Mouse (Mus musculus) neutrophil, adult 83 days (primary cell): Measurements from ENCODE around the gene Pycr1. TPM values are rescaled to one million over a fixed set of nuclear protein-coding genes. Genes with fewer than 3 reads are reported as not detected.

Experiments
- total RNA-seq, 2 experiments: library from RNA; stranded (reverse); gene quantifications; one replicate each; pipeline ENCODE4 v1.2.4; 2023

Gene Pycr1
- total RNA-seq, result 1 to 10 TPM; 1.1 to 1.2 TPM

DNA sequence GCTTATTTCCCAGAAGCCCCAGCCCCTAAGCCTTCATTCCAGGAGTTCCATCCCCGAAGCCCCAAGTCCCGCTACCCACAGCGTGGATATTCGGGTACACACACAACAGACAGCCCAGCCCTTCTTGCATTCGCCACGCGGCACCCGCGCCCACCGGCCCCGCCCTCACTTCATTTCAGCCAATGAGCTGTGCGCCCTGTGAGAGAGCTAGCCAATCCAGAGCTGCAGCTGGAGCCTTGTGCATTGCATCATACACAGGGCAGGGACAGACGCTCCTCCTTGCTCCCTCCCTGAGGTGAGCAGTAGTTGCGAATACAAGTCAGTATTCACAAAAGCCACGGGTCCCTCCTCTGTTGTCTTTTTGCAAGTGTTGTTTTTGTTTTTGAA lies at the start of gene Pycr1:
TSS of gene Pycr1 (minus strand) at position 169 of the 387 bp plus-strand sequence.

DNA sequence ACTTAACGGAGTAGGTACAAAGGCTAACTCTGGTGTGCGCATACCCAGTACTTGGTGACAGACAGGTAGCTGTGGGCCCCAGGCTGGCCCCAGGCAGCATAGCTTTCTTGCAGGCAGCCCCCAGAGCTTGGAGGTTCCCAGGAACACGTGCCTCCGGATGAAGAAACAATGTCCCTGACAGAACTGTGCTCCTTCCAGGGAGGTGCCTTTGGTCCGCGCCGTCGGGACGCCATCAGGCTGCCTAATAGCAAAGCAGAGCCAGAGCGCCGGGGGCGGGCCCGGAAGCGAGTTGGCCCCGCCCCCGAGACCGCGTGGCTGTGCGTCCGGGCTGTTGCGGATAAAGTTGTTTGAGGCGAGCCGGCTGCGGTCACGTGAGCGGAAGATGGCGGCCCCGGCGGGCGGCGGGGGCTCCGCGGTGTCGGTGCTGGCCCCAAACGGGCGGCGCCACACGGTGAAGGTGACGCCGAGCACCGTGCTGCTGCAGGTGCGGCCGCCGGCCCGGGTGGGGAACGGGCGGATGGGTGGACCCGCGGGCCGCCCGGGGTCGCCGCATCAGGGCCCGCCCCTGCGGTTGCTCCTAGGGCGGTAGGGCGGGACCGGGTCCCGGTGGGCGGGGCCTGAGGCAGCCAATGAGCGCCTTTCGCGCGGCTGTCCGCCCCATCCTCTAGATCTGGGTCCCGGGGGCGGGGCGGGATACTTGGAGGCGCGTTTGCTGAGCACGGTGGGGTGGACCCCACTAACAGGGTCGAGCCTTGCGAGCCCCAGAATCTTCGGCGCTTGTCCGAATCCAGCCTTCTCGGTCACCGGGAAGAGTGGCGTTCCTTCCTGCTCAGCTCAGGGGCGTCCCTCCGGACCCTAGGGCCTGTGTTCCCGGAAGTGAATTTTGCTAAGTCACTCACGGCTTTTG lies 29.4 kb upstream of the Pycr1 start, which contains the start of gene Aspscr1:
TSS of gene Aspscr1 (plus strand) at position 287 of the 907 bp plus-strand sequence.

DNA sequence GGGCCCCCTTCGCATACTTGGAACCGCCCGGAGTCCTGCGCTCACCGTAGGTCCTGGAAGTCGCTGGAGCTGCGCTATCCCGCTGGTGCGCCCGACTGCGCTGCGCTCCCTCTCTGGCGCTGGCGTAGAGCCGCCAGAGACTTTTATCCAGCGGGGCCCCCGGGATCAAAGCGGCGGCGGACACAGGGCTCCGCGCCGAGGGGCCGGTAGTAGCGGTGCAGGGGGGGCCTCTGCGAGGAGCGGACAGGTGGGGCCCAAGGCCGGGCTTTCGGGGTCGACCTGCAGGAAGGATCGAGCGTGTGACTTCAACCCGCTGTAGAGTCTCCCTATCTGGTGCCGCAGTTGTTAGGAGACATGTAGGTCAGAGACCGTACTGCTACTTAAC lies 17.5 kb upstream of the Pycr1 start, which contains the start of gene Notum:
TSS of gene Notum (minus strand) at position 100 of the 385 bp plus-strand sequence.

DNA sequence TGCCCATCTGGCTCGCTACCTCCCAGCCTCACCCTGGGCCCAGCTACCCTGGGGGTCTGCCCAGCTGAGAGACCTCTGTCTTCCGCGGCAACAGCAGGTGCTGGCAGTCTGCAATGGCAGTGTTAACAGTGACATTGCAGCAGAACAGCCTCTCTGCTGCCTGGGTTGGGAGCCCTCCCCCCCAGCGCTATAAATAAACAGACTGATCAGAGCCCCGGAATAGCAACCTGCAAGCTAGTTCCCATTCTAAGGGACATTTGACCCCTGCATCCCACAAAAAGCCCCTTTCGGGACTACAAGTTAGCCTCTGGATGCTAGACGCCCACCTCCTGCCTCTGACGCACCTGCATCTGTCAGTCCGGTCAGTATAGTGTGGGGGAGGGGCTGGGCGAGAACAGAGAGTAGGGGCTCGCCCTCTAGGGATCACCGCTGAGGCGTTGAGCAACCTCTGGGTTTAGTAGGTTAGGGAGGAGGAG lies 4.5 kb upstream of the Pycr1 start, which contains the start of gene Myadml2:
TSS of gene Myadml2 (minus strand) at position 158 of the 476 bp plus-strand sequence.

DNA sequence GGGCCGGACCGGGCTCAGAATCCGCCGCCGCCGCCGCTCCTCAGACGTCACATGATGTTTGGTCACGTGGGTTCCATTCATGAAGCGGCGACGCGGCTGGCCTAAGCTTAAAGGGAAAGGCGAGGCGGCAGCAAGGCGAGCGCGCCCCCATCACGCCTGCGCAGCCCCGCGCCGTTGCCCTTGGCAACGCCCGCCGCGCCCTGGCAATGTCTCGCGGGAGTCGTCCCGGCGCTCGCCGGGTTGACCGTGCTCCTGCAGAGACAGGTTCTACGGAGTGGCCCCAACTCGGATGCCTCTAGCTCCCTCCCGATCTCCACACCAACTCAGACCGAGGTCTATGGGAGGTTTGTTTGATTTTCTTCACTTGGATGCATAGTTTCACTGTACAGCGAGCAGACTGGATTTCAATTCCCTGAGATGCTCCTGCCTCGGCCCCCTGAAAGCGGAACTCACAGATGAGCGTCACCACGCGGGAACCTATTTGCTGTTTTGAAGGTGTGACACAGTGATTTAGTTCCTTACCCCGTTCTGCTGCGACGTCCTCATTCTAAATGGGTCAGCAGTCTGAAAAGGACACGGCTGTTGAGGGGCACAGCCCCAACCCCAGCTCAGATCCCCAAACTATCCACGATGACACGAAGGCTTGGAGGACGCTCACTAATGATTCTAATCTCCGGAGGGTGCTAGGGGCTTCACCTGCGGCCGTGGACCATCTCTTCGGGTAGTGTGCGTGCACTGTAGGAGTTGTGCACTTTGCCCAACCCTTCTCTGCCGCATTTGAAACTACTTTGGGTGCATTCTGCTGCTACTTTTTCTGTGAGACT lies 9.8 kb downstream of the Pycr1 start, which contains the start of gene Mafg:
TSS of gene Mafg (minus strand) at position 81 of the 824 bp plus-strand sequence.

DNA sequence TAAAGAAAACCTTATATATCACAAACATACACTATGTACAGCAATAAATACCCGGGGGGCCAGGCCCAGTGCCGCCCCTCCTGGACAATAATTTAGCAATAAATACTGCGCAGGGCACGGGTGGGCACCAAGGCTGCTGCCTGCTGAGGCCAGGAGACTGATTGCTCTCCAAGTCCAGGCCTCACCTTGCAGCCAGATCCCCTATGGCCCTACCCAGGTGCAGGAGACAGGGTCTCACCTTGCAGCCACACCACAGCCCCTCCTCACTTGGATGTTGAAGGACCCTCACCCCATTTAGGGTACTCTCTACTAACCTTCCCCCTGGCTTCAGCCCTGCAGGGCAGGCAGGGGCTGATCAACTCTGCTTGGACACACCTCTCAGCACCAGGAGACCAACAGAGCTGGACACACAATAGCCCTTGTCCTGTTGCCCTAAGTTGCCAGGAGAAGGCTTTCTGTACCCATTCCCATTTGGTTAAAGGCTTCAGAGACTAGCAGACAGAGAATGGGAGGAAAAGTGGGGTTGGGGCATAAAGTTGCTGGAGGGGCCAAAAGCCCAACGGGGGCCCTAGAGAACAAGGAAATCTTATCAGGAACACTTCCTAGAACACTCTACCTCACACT lies 18.3 kb downstream of the Pycr1 start, which contains the start of gene Sirt7:
TSS of gene Sirt7 (minus strand) at position 89 of the 624 bp plus-strand sequence.

DNA sequence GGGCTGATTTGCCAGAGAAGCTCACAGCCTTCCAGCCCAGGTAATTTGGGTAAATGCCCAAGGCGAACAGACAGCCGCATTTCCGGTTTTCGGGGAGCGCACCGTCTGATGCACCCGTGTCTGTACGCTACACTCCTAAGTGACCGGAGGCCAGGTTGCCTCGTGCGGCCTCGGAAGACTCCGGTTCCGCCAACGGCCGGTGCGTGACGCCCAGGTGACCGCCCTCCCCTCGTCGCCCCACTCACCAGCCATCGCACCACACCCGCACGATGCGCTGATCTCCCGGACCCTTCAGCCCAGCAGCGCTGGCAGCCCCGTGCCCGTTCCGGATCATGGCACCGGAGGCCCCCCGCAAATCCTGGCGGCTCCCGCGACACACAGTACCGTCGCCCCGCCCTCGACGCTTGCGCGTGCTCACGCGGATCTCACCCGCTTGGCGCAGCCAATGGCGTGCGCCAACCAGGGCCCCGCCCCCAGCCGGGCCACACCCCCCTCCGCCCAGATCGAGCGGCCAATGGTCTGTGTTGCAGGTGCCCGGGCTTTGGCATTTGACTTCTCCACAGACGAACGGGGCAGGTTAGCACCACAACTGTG lies 26.0 kb downstream of the Pycr1 start, which contains the start of gene Pcyt2:
TSS of gene Pcyt2 (minus strand) at position 418 of the 594 bp plus-strand sequence.

DNA sequence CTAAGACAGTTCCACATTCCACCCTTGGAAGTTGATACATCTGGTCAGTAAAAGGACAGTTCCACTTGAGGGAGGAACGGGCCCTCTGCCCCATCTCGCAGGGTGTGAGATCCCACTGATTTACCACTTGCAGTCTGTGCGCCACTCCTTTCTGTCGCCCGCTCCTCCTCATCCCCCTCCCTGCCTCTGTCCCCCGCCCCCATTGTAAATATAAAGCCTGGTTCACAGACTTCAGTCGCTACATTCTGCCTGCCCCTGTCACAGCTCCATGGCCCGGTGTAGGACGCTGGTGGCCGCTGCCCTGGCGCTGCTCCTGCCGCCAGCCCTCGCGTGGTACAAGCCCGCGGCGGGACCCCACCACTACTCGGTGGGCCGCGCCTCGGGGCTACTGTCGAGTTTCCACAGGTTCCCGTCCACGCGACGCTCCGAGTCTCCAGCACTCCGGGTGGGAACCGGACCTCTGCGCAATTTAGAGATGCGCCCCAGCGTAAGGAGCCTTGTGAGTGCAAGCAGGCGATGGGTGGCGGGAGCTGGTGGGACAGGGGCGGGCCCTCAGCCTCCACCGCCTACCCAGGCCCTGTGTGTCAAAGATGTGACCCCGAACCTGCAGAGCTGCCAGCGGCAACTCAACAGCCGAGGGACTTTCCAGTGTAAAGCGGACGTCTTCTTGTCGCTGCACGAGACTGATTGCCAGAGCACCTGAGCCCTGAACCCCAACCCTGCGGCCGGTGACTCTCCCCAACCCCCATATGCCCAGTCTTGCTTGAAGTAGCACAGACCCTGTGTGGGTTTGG lies 35.1 kb downstream of the Pycr1 start, which contains the start of gene Npb:
TSS of gene Npb (plus strand) at position 237 of the 794 bp plus-strand sequence.

DNA sequence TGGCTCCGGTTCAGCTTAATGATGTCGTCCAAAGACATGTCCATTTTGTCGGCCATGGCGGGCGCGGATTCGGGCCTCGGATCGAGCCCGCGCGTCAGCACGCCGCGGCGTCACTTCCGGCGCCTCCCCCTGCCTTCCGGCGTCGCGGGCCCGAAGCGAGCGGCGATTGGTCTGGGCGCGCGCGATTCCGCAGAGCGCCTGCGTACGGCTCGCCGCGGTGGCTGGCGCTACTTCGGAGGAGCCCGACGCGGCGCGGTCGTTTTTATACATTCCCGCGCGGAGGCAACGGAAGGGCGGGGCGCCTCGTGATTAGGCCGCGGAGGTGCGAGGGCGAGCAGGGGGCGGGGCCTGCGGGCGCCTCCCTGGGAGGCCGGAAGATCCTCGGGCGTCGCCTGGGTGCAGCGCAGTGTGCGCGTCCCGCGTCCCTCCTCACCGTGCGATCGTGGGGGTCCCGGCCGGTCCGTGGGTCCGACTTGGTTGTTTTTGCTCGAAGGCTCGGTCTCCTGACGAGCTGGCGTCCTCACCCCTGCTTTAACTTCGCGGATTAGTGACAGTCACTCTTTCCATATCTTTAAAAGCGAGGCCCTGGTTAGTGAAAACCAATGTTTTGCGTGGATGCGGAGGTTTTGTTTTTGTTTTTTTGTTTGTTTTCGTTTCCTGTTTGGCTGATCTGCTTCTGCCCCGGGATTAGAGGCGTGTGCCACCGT lies 45.1 kb downstream of the Pycr1 start, which contains the start of the genes Alyref and Anapc11:
TSS of gene Alyref (minus strand) at position 83 of the 707 bp plus-strand sequence.
TSS of gene Anapc11 (plus strand) at position 139 of the 707 bp plus-strand sequence.

Other genes starting within 250 kb of the Pycr1 start
- 10 to 100 TPM; 48.6 to 50.6 TPM for gene Nploc4, start 206.1 kb downstream of the Pycr1 start, total RNA-seq
- 1 to 10 TPM in 1 of 2 experiments, not detected in 1; 6.7 TPM for gene Tspan10, start 201.1 kb downstream of the Pycr1 start, total RNA-seq
- not detected for gene Pde6g, start 190.3 kb downstream of the Pycr1 start, total RNA-seq
- 1 to 10 TPM; 4.1 to 7.9 TPM for gene Oxld1, start 185.7 kb downstream of the Pycr1 start, total RNA-seq
- 10 to 100 TPM; 12.4 to 14.5 TPM for gene Ccdc137, start 185.7 kb downstream of the Pycr1 start, total RNA-seq
- 10 to 100 TPM in 1 of 2 experiments, 1 to 10 TPM in 1; 8.7 to 10.5 TPM for gene Arl16, start 176.2 kb downstream of the Pycr1 start, total RNA-seq
- 10 to 100 TPM; 18.3 to 23.1 TPM for gene Mrpl12, start 159.2 kb downstream of the Pycr1 start, total RNA-seq
- gene Slc25a10, start 151.9 kb downstream of the Pycr1 start, total RNA-seq, result 10 to 100 TPM; 16.4 to 19.3 TPM
- not detected for gene Gcgr, start 113.1 kb downstream of the Pycr1 start, total RNA-seq
- 10 to 100 TPM; 34.2 to 37.3 TPM for gene Mcrip1, start 94.0 kb downstream of the Pycr1 start, total RNA-seq
- gene Ppp1r27, start 92.6 kb downstream of the Pycr1 start, total RNA-seq, result under 1 TPM in 1 of 2 experiments, not detected in 1; 0.75 TPM
- gene P4hb, start 70.5 kb downstream of the Pycr1 start, total RNA-seq, result 100 to 1,000 TPM; 266 to 274 TPM
- 100 to 1,000 TPM; 361 to 393 TPM for gene Arhgdia, start 62.1 kb downstream of the Pycr1 start, total RNA-seq
- 100 to 1,000 TPM; 143 to 147 TPM for gene Alyref, start 45.4 kb downstream of the Pycr1 start, total RNA-seq
- gene Anapc11, start 45.3 kb downstream of the Pycr1 start, total RNA-seq, result 10 to 100 TPM; 49.3 to 52.8 TPM
- gene Npb, start 35.3 kb downstream of the Pycr1 start, total RNA-seq, result 1 to 10 TPM; 1.2 to 1.5 TPM
- 10 to 100 TPM; 37.2 to 38.3 TPM for gene Pcyt2, start 25.8 kb downstream of the Pycr1 start, total RNA-seq
- 100 to 1,000 TPM; 119 to 120 TPM for gene Sirt7, start 18.5 kb downstream of the Pycr1 start, total RNA-seq
- gene Mafg, start 10.2 kb downstream of the Pycr1 start, total RNA-seq, result 100 to 1,000 TPM; 107 to 135 TPM
- gene Myadml2, start 4.4 kb upstream of the Pycr1 start, total RNA-seq, result not detected
- under 1 TPM in 1 of 2 experiments, not detected in 1; 0.39 TPM for gene Notum, start 17.4 kb upstream of the Pycr1 start, total RNA-seq
- 10 to 100 TPM; 85.4 to 88.2 TPM for gene Aspscr1, start 29.2 kb upstream of the Pycr1 start, total RNA-seq
- 10 to 100 TPM; 33.5 to 39.0 TPM for gene Cenpx, start 70.0 kb upstream of the Pycr1 start, total RNA-seq
- gene Lrrc45, start 70.2 kb upstream of the Pycr1 start, total RNA-seq, result 10 to 100 TPM; 12.8 to 17.1 TPM
- under 1 TPM in 1 of 2 experiments, not detected in 1; 0.33 TPM for gene Rac3, start 77.7 kb upstream of the Pycr1 start, total RNA-seq
- 1 to 10 TPM; 8.3 to 8.5 TPM for gene Dcxr, start 83.5 kb upstream of the Pycr1 start, total RNA-seq
- gene Cbr2, start 88.3 kb upstream of the Pycr1 start, total RNA-seq, result 1 to 10 TPM; 7.3 to 9.0 TPM
- 10 to 100 TPM; 40.0 to 43.8 TPM for gene Hmga1b, start 119.0 kb upstream of the Pycr1 start, total RNA-seq
- 10 to 100 TPM; 14.0 to 15.3 TPM for gene Rfng, start 140.4 kb upstream of the Pycr1 start, total RNA-seq
- gene Gps1, start 140.5 kb upstream of the Pycr1 start, total RNA-seq, result 10 to 100 TPM; 38.0 to 39.9 TPM
- gene Dus1l, start 152.6 kb upstream of the Pycr1 start, total RNA-seq, result 10 to 100 TPM; 31.0 to 32.0 TPM
- 10 to 100 TPM; 28.3 to 29.7 TPM for gene Fasn, start 180.8 kb upstream of the Pycr1 start, total RNA-seq